Mouse (Mus musculus): ENCODE measurements around the gene Zfp541. TPM values are rescaled to one million over a fixed set of nuclear protein-coding genes. Genes with fewer than 3 reads are reported as not detected.

Gene Zfp541
- total RNA-seq, 2 experiments from 2014 or later, result not detected

- DNase-seq (ENCODE audit: low spot score), result no peak
- intact Hi-C loops (cut with DNase I), result no loop called here
Measured at GRCm38 (mm10) chr7:16108886-16109542, 47.4 kb downstream of the Zfp541 start.

- intact Hi-C loops (cut with DNase I), result no loop called here
- no peak for DNase-seq (ENCODE audit: low spot score)
Measured at GRCm38 (mm10) chr7:16110158-16110557, 48.5 kb downstream of the Zfp541 start.

DNA sequence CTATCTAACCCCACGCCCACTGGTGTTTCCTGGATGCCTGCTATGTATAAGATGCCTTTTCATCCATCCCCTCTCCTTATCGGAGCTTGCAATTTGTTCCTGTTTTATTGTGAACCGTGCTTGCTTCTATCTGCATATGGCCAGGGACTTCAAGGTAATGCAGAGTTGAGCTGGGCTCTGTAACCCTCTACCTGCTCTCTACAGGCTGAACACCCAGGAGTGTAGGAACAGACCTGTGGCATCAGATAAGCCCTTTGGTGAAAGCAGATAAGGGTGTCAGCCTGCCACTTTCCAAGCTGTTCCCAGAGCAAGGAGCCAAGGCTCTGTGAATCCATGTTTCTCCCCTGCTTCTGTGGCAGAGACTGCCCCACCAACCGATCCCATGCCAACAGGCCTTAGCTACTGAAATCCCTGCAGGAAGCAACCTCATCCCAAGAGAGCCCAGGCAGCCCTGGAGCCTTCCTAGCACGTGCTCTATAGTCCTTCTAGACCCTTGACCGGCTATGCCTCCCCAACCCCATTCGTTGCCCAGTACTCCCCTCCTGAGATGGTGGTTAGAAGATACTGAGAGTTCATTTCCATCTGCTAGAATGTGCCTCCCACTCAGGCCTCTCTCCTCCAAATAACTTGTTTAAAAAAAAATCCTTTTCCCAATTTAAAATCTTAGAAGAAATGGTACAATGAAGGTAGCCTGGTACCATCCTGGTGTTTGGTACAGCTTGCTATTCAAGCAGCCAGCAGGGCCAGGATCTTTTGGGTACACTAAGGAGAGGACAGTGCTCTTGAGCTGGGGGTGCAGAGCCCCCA, 49.9 kb downstream of the Zfp541 start:
- no peak for DNase-seq (ENCODE audit: low spot score)
- intact Hi-C loops (cut with DNase I), result no loop called here

- no peak for DNase-seq (ENCODE audit: low spot score)
- intact Hi-C loops (cut with DNase I), result no loop called here
Measured at GRCm38 (mm10) chr7:16116418-16116817, 54.8 kb downstream of the Zfp541 start.

DNA sequence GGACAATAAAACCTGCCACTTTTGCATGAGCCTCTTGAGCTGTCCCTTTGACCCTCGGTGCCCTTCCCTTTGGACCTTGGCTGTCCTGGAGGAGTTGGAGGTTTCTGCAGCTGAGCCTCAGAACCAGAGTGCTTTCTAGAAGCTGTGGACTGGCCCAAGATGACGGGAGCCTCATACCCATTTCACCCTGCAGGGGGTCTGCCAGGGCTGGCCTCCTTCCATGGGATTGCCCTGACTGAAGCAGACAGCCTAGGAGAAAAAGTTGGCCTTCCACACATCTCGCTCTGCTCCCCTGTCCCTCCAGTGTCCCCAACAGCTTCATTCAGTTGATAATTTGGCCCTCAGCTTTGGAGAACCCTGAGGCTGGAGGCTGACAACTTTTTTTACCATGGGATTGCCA, 55.5 kb downstream of the Zfp541 start:
- DNase-seq (ENCODE audit: low spot score), result no peak

DNA sequence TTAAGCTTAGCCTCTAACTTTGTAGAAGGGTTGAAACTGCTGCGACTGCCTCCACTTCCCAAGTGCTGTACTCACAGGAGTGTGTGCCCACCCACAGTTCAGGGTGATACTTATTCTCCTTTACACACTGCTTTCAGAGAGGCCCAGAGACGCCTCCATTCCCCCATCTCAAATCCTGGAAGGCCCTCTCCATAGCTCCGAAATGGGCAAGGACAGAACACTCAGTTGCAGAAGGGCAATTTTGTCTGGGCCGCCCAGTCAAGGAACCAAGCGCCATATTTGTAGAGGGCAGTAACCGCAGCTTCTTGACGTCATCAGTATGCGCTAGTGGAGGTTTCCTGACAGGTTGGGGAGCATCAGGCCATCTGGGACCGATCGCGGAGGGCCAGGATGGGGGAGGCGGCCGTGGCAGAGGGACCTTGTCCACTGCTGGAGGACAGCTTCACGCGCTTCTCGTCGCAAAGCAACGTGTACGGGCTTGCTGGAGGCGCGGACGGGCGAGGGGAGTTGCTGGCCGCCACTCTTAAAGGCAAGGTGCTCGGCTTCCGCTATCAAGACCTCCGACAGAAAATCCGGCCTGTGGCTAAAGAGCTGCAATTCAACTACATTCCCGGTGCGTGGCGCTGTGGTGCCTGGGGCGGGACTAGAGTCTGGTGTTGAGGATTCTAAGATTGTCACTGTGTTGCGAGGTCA, 58.1 kb downstream of the Zfp541 start, which contains the start of gene Kptn:
Gene Kptn (plus strand): TSS at position 327 of the 693 bp plus-strand sequence.
- intact Hi-C loops (cut with DNase I), result loop anchor here (2.0 kb wide), 1 partner anchor 19 kb away; no protein-coding TSS in a partner anchor
- DNase-seq (ENCODE audit: low spot score), result peak; percentile 80

More for the DNA sequence above, 55.5 kb downstream of the Zfp541 start:
- intact Hi-C loops (cut with DNase I), result no loop called here

DNA sequence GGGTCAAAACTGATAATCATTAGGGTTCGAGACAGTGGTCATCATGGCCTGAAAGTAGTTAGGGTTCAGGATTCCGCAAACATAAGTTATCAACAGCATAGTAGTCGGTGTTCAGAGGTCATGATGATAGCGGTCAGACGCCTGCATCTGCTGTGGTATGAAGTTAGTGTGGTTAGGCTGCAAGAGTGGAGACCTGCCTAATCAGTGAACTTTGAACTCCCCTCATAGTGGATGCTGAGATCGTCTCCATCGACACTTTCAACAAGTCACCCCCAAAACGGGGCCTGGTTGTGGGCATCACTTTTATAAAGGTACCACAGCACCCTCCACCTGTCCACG, 58.6 kb downstream of the Zfp541 start:
- no peak for DNase-seq (ENCODE audit: low spot score)
- intact Hi-C loops (cut with DNase I), result no loop called here

GRCm38 (mm10) chr7:16125829-16126228, 64.2 kb downstream of the Zfp541 start:
- DNase-seq (ENCODE audit: low spot score), result no peak
- intact Hi-C loops (cut with DNase I), result no loop called here

DNA sequence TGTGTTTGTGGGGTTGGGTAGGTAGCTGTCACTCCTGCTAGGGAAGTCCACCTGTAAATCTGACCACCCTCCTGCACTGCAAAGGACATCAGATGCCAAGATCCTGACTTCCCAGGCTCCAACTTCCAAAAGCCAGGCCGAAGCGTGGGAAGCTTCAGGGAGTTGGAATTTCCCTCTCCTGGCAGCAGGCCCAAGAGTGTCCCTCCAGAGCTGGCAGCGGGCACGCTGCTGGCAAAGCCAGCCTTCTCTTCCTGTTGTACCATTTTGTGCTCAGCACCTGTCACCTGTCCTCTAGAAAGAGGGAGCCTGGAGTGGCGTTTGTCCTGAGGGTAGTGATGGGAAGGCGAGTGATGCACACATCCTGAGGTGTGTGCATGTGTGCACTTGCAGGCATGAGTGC, 66.7 kb downstream of the Zfp541 start:
- intact Hi-C loops (cut with DNase I), result no loop called here
- DNase-seq (ENCODE audit: low spot score), result no peak

DNA sequence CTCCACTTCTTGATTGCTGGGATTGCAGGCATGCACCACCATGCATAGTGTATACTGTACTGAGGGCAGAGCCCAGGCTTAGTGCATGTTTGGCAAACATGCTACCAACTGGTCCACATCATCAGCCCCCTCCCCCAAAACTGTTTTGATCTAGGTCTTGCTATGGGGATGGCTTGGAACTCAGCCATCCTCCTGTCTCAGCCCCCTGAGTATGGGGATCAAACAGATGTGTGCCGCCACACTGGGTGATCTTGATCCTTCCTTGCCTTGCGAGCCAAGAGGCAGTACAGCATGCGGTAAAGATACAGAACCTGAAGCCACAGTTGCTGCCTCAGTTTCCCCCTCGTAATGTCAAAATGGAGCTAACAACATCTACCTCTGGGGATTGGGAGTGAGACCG, 67.3 kb downstream of the Zfp541 start:
- intact Hi-C loops (cut with DNase I), result no loop called here
- no peak for DNase-seq (ENCODE audit: low spot score)

GRCm38 (mm10) chr7:16129421-16129845, 67.8 kb downstream of the Zfp541 start, which contains the start of gene Slc8a2:
TSS of gene Slc8a2 (plus strand) at chr7:16129826.
- peak; percentile 44 for DNase-seq (ENCODE audit: low spot score)
- intact Hi-C loops (cut with DNase I), result no loop called here

DNA sequence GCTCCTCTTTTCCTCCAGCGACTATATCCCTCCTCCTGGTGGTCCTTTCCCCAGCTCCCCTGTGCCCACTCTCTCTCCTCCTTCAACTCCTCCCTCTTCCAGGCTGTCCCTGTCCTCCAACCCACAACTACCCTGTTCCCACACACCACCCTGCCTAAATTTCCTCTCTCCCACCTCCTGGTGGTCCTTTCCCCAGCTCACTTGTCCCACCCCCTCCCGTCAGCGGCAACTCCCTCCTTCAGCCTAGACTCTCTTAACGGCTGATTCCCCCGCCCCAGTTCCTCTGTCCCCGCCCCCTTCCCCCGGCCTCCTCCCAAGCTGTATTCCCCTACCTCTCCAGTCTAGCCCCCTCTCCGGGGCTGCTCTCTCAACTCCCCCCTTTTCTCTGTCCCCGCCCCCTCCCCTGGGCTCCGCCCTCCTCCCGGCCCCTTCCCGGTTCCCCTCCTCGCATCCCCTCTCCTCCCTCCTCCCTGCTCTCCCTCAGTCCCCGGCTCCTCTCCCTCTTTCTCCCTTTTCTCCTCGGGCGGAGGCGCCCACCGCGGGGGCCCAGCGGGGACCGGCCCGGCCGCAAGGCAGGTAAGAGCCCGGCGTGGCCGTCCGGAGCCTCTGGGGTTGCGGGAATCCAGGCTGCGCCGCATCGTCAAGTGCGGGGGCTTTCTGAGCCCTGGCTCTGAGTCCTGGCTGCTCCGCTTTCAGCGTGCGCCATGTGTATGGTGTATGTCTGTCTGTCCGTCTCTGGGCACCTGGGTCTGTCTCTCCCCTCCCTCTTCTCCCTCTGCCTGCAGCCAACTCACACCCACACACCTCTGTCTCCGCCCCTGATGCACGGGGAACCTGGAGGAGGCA, 68.5 kb downstream of the Zfp541 start:
- DNase-seq (ENCODE audit: low spot score), result no peak
- intact Hi-C loops (cut with DNase I), result no loop called here

DNA sequence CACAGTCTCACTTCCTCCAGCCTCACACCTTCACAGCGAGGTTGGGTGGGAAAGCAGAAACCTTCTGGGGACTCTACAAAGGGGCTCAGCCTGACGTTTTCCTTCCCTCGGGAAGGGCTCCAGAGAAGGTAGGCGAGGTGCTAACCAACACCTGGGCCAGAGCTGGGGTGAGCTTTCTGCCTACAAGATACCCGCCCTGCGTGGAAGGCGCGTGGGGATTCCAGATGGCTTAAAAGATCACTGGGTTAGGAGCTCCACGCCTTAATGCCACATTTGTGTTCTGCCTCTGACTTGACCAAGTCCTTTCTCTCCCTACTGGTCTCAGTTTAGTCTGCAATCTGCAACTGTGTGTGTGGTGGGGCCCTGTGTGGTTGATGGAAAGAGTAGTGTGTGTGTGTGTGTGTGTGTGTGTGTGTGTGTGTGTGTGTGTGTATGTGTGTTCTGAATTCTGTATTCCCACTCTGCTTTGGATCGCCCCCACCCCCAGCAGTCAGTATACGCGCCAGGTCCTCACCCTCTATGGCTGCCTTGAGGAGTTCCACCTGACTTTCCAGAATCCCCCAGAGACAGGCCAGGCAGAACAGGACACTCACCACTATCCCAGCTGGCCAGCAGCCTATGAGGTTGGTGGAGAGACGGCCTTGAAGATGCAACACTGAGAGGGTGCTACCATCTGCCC, 69.5 kb downstream of the Zfp541 start:
- intact Hi-C loops (cut with DNase I), result no loop called here
- no peak for DNase-seq (ENCODE audit: low spot score)

DNA sequence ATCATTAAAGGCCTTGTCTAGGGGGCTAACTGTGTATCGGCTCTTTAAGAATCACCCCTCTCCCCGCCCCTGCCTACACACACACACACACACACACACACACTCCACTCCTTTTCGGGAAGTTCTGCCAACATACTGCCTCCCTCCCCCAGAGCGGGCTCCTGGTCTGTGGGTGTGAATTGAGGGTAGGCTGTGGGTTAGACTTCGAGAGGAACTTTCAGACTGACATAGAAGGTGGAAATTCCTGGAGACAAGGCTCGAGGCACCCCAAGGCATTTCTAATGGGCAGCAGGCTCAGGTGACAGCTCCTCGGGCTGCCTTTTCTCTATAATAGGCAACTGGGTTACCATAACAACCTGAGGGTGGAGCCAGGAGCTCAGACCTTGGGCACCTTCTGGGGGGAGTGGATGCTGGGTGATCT, 70.6 kb downstream of the Zfp541 start:
- intact Hi-C loops (cut with DNase I), result no loop called here
- no peak for DNase-seq (ENCODE audit: low spot score)

GRCm38 (mm10) chr7:16132926-16133325, 71.3 kb downstream of the Zfp541 start:
- intact Hi-C loops (cut with DNase I), result no loop called here
- no peak for DNase-seq (ENCODE audit: low spot score)

DNA sequence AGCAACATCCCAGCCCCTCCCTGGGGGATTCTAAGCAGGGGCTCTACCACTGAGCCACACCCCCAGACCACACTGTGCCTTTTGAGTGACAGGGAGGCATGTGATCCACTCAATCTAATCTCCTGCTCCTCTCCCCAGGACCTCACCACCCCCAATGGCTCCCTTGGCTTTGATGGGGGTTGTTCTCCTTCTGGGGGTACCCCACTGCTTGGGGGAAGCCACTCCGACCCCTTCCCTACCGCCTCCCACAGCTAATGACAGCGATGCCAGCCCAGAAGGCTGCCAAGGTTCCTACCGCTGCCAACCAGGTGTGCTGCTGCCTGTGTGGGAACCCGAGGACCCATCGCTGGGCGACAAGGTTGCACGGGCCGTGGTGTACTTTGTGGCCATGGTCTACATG, 72.1 kb downstream of the Zfp541 start:
- intact Hi-C loops (cut with DNase I), result no loop called here
- no peak for DNase-seq (ENCODE audit: low spot score)

DNA sequence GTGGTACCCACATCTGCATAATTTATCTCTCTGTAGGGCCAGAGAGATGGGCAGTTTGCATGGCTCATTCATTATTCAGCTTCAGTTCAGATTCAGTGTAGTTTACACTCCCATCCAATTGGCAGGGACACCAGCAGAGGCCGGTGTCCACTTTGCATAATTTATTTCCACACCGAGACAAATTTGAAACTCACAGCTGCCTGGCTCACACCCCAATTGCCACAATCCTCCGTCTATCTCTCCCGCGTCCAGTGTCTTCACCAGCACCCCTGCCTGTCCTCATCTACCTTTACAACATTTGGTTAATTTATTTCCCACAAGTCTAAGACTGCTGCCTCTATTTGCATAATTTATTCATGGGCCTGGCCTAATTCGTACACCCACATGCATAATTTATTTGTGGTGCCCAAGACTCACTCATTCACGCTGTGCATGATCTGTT, 73.4 kb downstream of the Zfp541 start:
- intact Hi-C loops (cut with DNase I), result no loop called here
- DNase-seq (ENCODE audit: low spot score), result no peak

All from heart, postnatal 25 days (tissue).